Mouse (Mus musculus) intestine, embryonic 16.5 days (tissue): ENCODE measurements around the gene Dixdc1. TPM values are rescaled to one million over a fixed set of nuclear protein-coding genes. Genes with fewer than 3 reads are reported as not detected.

Experiments used
- polyA plus RNA-seq: library from polyadenylated mRNA; unstranded; fragments of >200 nt; fragmentation: Nextera tagmentation; extraction: Ambion mirVana; gene quantifications from 2 replicates; pipeline ENCODE4 v1.2.1, GENCODE M21; 2015

The Dixdc1 gene
- polyA plus RNA-seq, 1 experiment from 2014 or later: 4.8 TPM

Other genes starting within 250 kb of the Dixdc1 start
- 1.2 and 1.3 TPM in 2 replicates for gene Plet1, start 245.0 kb downstream of the Dixdc1 start, polyA plus RNA-seq
- gene Pts, start 210.8 kb downstream of the Dixdc1 start, polyA plus RNA-seq: 106 and 107 TPM in 2 replicates
- gene Il18, start 184.7 kb downstream of the Dixdc1 start, polyA plus RNA-seq: 23.3 and 35.5 TPM in 2 replicates
- 7.6 and 10.4 TPM in 2 replicates for gene Bco2, start 184.3 kb downstream of the Dixdc1 start, polyA plus RNA-seq
- 0.23 TPM in 1 of 2 replicates, not detected in the other for gene Tex12, start 178.2 kb downstream of the Dixdc1 start, polyA plus RNA-seq
- gene Sdhd, start 135.7 kb downstream of the Dixdc1 start, polyA plus RNA-seq: 686 and 728 TPM in 2 replicates
- 296 and 314 TPM in 2 replicates for gene Timm8b, start 135.6 kb downstream of the Dixdc1 start, polyA plus RNA-seq
- gene Pih1d2, start 122.2 kb downstream of the Dixdc1 start, polyA plus RNA-seq: 2.2 and 2.4 TPM in 2 replicates
- gene Nkapd1, start 122.1 kb downstream of the Dixdc1 start, polyA plus RNA-seq: 13.8 and 17.1 TPM in 2 replicates
- gene Dlat, start 79.7 kb downstream of the Dixdc1 start, polyA plus RNA-seq: 61.0 and 63.7 TPM in 2 replicates
- 21.3 and 23.5 TPM in 2 replicates for gene 2310030G06Rik, start 7.0 kb upstream of the Dixdc1 start, polyA plus RNA-seq
- gene Cryab, start 11.8 kb upstream of the Dixdc1 start, polyA plus RNA-seq: 62.8 and 63.6 TPM in 2 replicates
- gene Hspb2, start 12.8 kb upstream of the Dixdc1 start, polyA plus RNA-seq: 5.0 TPM in 2 replicates
- 12.6 and 13.0 TPM in 2 replicates for gene Fdxacb1, start 28.7 kb upstream of the Dixdc1 start, polyA plus RNA-seq
- 39.1 and 42.9 TPM in 2 replicates for gene Alg9, start 35.5 kb upstream of the Dixdc1 start, polyA plus RNA-seq
- 28.9 and 33.0 TPM in 2 replicates for gene 1110032A03Rik, start 36.0 kb upstream of the Dixdc1 start, polyA plus RNA-seq
- 58.5 and 63.9 TPM in 2 replicates for gene Ppp2r1b, start 105.8 kb upstream of the Dixdc1 start, polyA plus RNA-seq